Comparison of ENCODE assay signal across 21 mouse cellular contexts in the genomic region with DNA sequence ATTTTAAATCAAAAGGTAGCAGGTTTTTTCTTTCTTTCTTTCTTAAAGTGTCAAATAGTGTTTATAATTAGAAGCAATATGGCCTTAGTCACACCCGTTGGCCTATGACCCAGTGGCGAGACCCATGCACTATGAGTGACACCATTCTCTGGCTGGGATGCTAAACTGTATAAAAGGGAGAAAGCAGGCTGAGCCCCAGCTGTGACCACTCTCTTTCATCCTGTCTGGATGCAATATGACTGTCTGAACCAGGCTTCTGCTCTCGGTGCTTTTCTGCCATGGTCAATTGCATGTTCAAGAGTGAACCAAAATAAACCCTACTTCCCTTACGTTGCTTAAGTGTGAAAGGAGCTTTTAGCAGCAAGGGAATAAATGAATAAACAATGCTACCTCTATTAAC.
A peak's percentile ranks its signal among the peaks of the same experiment; 100 is the strongest.
DNase-seq lines count a peak whose midpoint lies in the region; ATAC-seq and TF ChIP-seq lines count a peak whose summit lies in the region.
"Had no signal": no experiment of that assay in that cellular context is flagged by ENCODE, and none has a peak within 500 bp of the region (broad histone marks: within the 10 kb centered on the region; RNA-seq: fewer than 3 reads in every experiment).

No protein-coding gene starts in this region.

- H3K4me2 ChIP-seq in lung, postnatal 0 days (replicated peaks; ENCODE audit: low read depth, low read length): no peak overlapping the region
- H3K4me2 ChIP-seq: hindbrain, embryonic 12.5 days; midbrain, embryonic 13.5 days had no signal

- no peak overlapping the region for H3K27ac ChIP-seq in lung, postnatal 0 days (ENCODE audit: low read length)
- H3K27ac ChIP-seq: forebrain, embryonic 10.5 days; hindbrain, embryonic 12.5 days; midbrain, embryonic 13.5 days; stomach, postnatal 0 days had no signal

- peak; percentile 36 for DNase-seq in embryo, embryonic 10 days (ENCODE audit: low spot score)
- no peak for DNase-seq in embryo, embryonic 9.5 days (ENCODE audit: extremely low spot score)
- DNase-seq in kidney, postnatal 10 days: peak; percentile 32
- no peak for DNase-seq in kidney, adult 8-10 months
- peak; percentile 55 for DNase-seq in lung, postnatal 0 days (ENCODE audit: low spot score)
- DNase-seq in lung, postnatal 36 days: no peak
- peak; percentile 16 for DNase-seq in mesoderm, embryonic 11.5 days (ENCODE audit: low read depth, low spot score)
- DNase-seq in yolk sac, embryonic 10.5 days (ENCODE audit: low spot score): no peak
- DNase-seq: adrenal gland, postnatal 14 days; cerebellum, adult 8-10 months; cerebellum, postnatal 36 days; kidney, adult 18-20 months; left cerebral cortex, postnatal 4 days; right cerebral cortex, postnatal 14 days; thymus, adult 2 months; thymus, postnatal 4 days had no signal

- H3K9ac ChIP-seq in lung, postnatal 0 days (replicated peaks; ENCODE audit: low read depth): no peak overlapping the region
- H3K9ac ChIP-seq: hindbrain, embryonic 12.5 days; midbrain, embryonic 13.5 days had no signal

- H3K4me1 ChIP-seq in lung, postnatal 0 days (ENCODE audit: insufficient read depth, low read depth, low read length): no peaks in the 10 kb centered on the region
- H3K4me1 ChIP-seq: forebrain, embryonic 10.5 days; hindbrain, embryonic 12.5 days; midbrain, embryonic 13.5 days had no signal

- peak; percentile 53 for ATAC-seq in lung, postnatal 0 days
- ATAC-seq: inflammation-experienced regulatory T-cells, adult 6 months; midbrain, embryonic 13.5 days had no signal

- no peaks in the 10 kb centered on the region for H3K36me3 ChIP-seq in lung, postnatal 0 days (ENCODE audit: insufficient read depth, low read length)
- H3K36me3 ChIP-seq: forebrain, embryonic 10.5 days; hindbrain, embryonic 12.5 days; midbrain, embryonic 13.5 days had no signal

- TF ChIP-seq CTCF in lung, postnatal 0 days (IDR thresholded peaks at IDR 0.05): no peak

- H3K9me3 ChIP-seq in lung, postnatal 0 days (ENCODE audit: low read length): no peaks in the 10 kb centered on the region
- H3K9me3 ChIP-seq: forebrain, embryonic 10.5 days; hindbrain, embryonic 12.5 days; midbrain, embryonic 13.5 days had no signal

- H3K27me3 ChIP-seq in lung, postnatal 0 days (replicated peaks; ENCODE audit: insufficient read depth, low read length): no peaks in the 10 kb centered on the region
- H3K27me3 ChIP-seq: hindbrain, embryonic 12.5 days; midbrain, embryonic 13.5 days had no signal

- 51% methylated on average over 4 of the region's 4 CpGs for WGBS in lung, postnatal 0 days

- no peak overlapping the region for H3K4me3 ChIP-seq in lung, postnatal 0 days (ENCODE audit: low read depth, low read length)
- H3K4me3 ChIP-seq: forebrain, embryonic 10.5 days; hindbrain, embryonic 12.5 days; midbrain, embryonic 13.5 days had no signal

- TF ChIP-seq EP300 in lung, postnatal 0 days (IDR thresholded peaks at IDR 0.05): no peak

Comparison
In these comparisons a context has a peak if more than half of its experiments do, and no peak if none do; other contexts are left out.
1. DNase-seq: peak in embryo, embryonic 10 days (single experiment), kidney, postnatal 10 days (single experiment), lung, postnatal 0 days (single experiment) and mesoderm, embryonic 11.5 days (single experiment); none in embryo, embryonic 9.5 days (single experiment), kidney, adult 8-10 months (0 of 2), lung, postnatal 36 days (single experiment) and yolk sac, embryonic 10.5 days (single experiment).